Mouse (Mus musculus) testis, adult 2 months (tissue): ENCODE results near the gene She. TPM values are rescaled to one million over a fixed set of nuclear protein-coding genes. Genes with fewer than 3 reads are reported as not detected.

ENCODE experiments used
- H3K27ac ChIP-seq: fragments of 200-500 bp; 2 replicates; pipeline ENCODE4 v1.5.1; 2012; ENCODE audit warnings: low read depth, low read length; ENCODE audit not compliant: control insufficient read depth, insufficient read depth
- H3K27me3 ChIP-seq: fragments of 200-500 bp; 2 replicates; pipeline ENCODE4 v1.6.1; 2012; ENCODE audit warnings: mild to moderate bottlenecking, low read length, moderate library complexity; ENCODE audit not compliant: control insufficient read depth, insufficient read depth
- H3K36me3 ChIP-seq: fragments of 200-500 bp; 2 replicates; pipeline ENCODE4 v1.6.1; 2012; ENCODE audit warnings: mild to moderate bottlenecking, low read length; ENCODE audit not compliant: control insufficient read depth, insufficient read depth
- H3K4me1 ChIP-seq: fragments of 200-500 bp; 2 replicates; pipeline ENCODE4 v1.6.1; 2012; ENCODE audit warnings: low read length; ENCODE audit not compliant: control insufficient read depth, insufficient read depth
- H3K4me3 ChIP-seq: fragments of 200-500 bp; 2 replicates; pipeline ENCODE4 v1.5.1; 2012; ENCODE audit warnings: low read depth, mild to moderate bottlenecking, low read length, moderate library complexity, mixed read lengths; ENCODE audit not compliant: control insufficient read depth
- CTCF ChIP-seq: fragments of 200-500 bp; IDR thresholded peaks from 2 replicates; pipeline ENCODE4 v1.5.1; 2012; ENCODE audit warnings: low read depth, mild to moderate bottlenecking, inconsistent platforms, low read length, moderate library complexity; ENCODE audit not compliant: control insufficient read depth, insufficient read depth, insufficient replicate concordance
- POLR2A ChIP-seq: fragments of 200-500 bp; IDR thresholded peaks from 2 replicates; pipeline ENCODE4 v1.6.1; 2012; ENCODE audit warnings: low read depth, mild to moderate bottlenecking, inconsistent platforms, low read length, moderate library complexity; ENCODE audit not compliant: control insufficient read depth
- polyA plus RNA-seq: library from polyadenylated mRNA; depleted of rRNA; stranded (reverse); fragments of >200 nt; gene quantifications from 2 replicates; pipeline ENCODE4 v1.2.3, GENCODE M21; 2012

The She gene
- polyA plus RNA-seq, 1 experiment, result 0.12 TPM

DNA sequence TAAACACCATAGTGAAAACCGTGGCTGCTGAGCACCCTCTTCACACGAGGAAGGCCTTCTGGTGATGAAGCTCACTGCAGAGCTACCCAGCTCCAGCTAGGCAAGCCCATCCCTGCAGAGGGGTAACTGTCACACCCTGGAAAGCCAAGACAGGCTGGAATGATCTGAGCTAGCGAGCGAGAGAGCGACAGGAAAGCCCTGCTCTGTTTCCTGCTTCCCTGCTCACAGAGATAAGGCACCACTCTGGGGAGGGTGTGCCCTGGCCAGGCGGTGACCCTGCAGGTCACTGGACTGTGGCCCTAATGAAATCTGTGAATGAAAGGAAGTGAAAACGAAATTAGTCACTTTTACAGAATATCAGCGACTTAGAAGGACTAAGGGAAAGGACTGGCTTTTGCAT, 4.2 kb downstream of the She start:
- no peak for TF ChIP-seq POLR2A
- TF ChIP-seq CTCF, result no peak

DNA sequence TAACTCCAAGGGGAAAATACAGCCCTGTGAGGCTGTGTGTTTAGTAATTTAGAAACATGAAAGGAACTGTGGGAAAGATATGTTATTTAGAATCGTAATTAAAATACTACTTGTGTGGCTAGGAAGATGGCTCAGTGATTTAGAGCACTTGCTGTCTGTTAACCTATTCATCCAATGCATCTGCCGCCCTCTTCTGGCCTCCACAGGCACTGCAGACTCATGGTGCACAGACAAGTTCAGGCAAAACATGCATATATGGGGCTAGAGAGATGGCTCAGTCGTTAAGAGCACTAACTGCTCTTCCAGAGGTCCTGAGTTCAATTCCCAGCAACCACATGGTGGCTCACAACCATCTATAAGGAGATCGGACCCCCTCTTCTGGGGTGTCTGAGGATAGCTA, 11.1 kb downstream of the She start:
- no peak overlapping the region for H3K27ac ChIP-seq
- no peak for TF ChIP-seq POLR2A
- peak; percentile 82; the same call in 1 of the 2 replicates for TF ChIP-seq CTCF
- no peak overlapping the region for H3K4me3 ChIP-seq
- no peaks in the 10 kb centered on the region for H3K27me3 ChIP-seq
- no peaks in the 10 kb centered on the region for H3K36me3 ChIP-seq
- H3K4me1 ChIP-seq, result peaks cover 3% of the 10 kb centered on the region

More for the DNA sequence above, 4.2 kb downstream of the She start:
- H3K4me1 ChIP-seq, result peaks cover 8% of the 10 kb centered on the region
- H3K4me3 ChIP-seq, result no peak overlapping the region
- no peaks in the 10 kb centered on the region for H3K27me3 ChIP-seq
- no peak overlapping the region for H3K27ac ChIP-seq
- no peaks in the 10 kb centered on the region for H3K36me3 ChIP-seq

GRCm38 (mm10) chr3:89843148-89843547, 12.0 kb downstream of the She start:
- Histone ChIP-seq H3K4me1 (peaks cover 3% of the 10 kb centered on the region), H3K27ac (no peak overlapping the region), H3K4me3 (no peak overlapping the region), H3K36me3 (no peaks in the 10 kb centered on the region), H3K27me3 (no peaks in the 10 kb centered on the region)
- TF ChIP-seq POLR2A, result no peak

DNA sequence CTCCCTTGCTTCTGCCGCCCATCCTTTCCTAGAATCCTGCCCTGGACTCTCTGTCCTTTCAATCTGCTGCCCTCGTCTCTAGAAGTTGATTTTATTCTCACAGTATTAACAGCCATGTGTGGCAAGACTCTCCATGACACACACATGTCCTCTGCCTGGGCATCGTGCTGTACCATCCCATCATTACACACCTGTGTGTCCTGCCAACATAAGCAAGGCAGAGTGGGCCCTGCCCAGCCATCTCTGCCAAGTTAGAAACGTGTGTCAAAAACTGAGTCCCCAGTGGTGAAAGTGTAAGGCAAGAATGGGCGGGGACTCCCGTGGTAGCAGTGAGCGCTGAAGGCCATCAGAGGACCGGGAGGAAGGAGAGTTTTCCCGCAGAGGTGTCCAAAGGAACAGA, 14.6 kb downstream of the She start:
- TF ChIP-seq CTCF (no peak), POLR2A (no peak)
- Histone ChIP-seq H3K27me3 (no peaks in the 10 kb centered on the region), H3K36me3 (no peaks in the 10 kb centered on the region), H3K27ac (no peak overlapping the region), H3K4me3 (no peak overlapping the region), H3K4me1 (peaks cover 3% of the 10 kb centered on the region)

DNA sequence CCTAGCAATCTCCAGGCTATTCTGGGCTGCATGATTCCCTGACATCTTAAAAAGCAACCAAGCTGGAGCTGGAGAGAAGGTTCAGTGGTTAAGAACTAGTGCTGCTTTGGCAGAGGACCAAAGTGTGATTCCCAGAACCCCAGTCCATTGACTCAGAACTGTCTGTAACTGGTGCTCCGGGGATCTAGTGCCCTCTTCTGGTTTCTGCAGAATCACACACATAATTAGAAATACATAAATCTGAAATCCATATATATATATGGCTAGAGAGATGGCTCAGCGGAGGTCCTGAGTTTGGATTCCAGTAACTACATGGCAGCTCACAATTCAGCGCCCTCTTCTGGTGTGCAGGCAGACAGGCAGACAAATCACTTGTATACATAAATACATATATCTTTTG, 16.0 kb downstream of the She start:
- no peak for TF ChIP-seq CTCF
- TF ChIP-seq POLR2A, result no peak
- Histone ChIP-seq H3K4me1 (peaks cover 3% of the 10 kb centered on the region), H3K36me3 (no peaks in the 10 kb centered on the region), H3K4me3 (no peak overlapping the region), H3K27me3 (no peaks in the 10 kb centered on the region), H3K27ac (no peak overlapping the region)

DNA sequence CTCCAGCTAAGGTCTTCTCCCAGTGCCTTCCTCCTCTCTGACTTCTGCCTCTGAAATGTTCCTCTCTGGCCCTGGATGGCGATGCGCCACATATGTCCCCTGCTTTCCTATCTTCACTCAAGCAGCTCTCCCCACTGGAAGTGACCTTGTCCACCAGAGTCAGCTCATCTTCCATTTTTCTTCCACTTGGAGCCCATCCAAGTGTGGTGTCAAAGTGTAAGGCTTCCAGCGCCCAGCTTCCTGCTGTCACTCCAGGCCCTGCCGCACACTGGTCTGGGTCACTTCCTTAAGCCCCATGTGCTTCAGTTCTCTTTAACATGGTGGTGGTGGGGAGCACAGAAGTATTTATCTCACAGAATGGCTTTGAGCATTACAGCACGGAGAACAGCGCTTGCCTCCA, 16.4 kb downstream of the She start:
- H3K4me1 ChIP-seq, result peaks cover 3% of the 10 kb centered on the region
- H3K36me3 ChIP-seq, result no peaks in the 10 kb centered on the region
- no peak overlapping the region for H3K4me3 ChIP-seq
- H3K27ac ChIP-seq, result no peak overlapping the region
- TF ChIP-seq POLR2A, result no peak
- no peaks in the 10 kb centered on the region for H3K27me3 ChIP-seq

- Histone ChIP-seq H3K27ac (no peak overlapping the region), H3K4me3 (no peak overlapping the region), H3K4me1 (peaks cover 2% of the 10 kb centered on the region), H3K36me3 (no peaks in the 10 kb centered on the region), H3K27me3 (no peaks in the 10 kb centered on the region)
- no peak for TF ChIP-seq CTCF
- no peak for TF ChIP-seq POLR2A
Observed at GRCm38 (mm10) chr3:89848083-89848482, 16.9 kb downstream of the She start.

DNA sequence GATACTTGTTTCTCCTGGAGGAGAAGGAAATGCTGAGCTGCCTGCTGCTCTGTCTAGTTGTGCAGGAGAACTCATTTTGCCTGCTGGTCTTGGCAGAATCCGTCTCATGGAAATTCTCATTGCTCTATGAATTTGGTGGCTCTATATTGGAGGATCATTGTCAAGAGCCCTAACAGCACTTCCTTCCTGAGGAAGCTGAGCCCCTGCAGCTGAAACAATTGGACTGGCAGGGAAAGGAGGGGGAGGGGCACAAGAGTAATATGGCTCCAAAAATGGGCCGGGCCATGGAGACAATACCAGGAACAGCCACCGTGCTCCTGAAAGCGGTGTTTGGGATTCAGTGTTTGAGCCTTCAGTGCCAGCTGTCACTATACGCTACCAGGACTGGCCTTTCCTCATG, 22.6 kb downstream of the She start:
- no peaks in the 10 kb centered on the region for H3K36me3 ChIP-seq
- H3K27me3 ChIP-seq, result no peaks in the 10 kb centered on the region
- TF ChIP-seq CTCF (no peak), POLR2A (no peak)
- no peak overlapping the region for H3K27ac ChIP-seq
- H3K4me3 ChIP-seq, result no peak overlapping the region
- H3K4me1 ChIP-seq, result no peaks in the 10 kb centered on the region
